Mouse (Mus musculus) CD4-positive, CD25-positive, alpha-beta regulatory T cell, adult 4 months (primary cell): ENCODE measurements around the gene Tor1b. TPM values are rescaled to one million over a fixed set of nuclear protein-coding genes. Genes with fewer than 3 reads are reported as not detected.

Experiments used
- ATAC-seq: one replicate; pipeline ENCODE4 v1.8.0; 2017
- polyA plus RNA-seq, 2 experiments: library from polyadenylated mRNA; unstranded; fragments of 100-300 nt; shearing (Covaris generic); gene quantifications; one replicate each; pipeline ENCODE4 v1.2.1; 2017

Tor1b gene
- polyA plus RNA-seq, 2 experiments from 2014 or later: 24.5 to 25.6 TPM

- no peak for ATAC-seq
Observed at GRCm38 (mm10) chr2:30994853-30995252, 42.1 kb downstream of the Tor1b start.

GRCm38 (mm10) chr2:30995432-30995996, 42.8 kb downstream of the Tor1b start:
- peak; percentile 54 for ATAC-seq

GRCm38 (mm10) chr2:30998443-30999260, 45.9 kb downstream of the Tor1b start:
- no peak for ATAC-seq

GRCm38 (mm10) chr2:31002857-31003256, 50.1 kb downstream of the Tor1b start:
- no peak for ATAC-seq

GRCm38 (mm10) chr2:31005453-31005852, 52.7 kb downstream of the Tor1b start:
- no peak for ATAC-seq

GRCm38 (mm10) chr2:31006434-31006833, 53.7 kb downstream of the Tor1b start:
- no peak for ATAC-seq

- no peak for ATAC-seq
Observed at GRCm38 (mm10) chr2:31007208-31007607, 54.4 kb downstream of the Tor1b start.

Other genes with a start within 250 kb of the Tor1b start
- under 1 TPM in 1 of 2 experiments, not detected in 1; 0.62 TPM for gene 1700001O22Rik, start 149.3 kb upstream of the Tor1b start, polyA plus RNA-seq
- 10 to 100 TPM; 30.5 to 44.9 TPM for gene Ntmt1, start 145.1 kb upstream of the Tor1b start, polyA plus RNA-seq
- gene Asb6, start 122.6 kb upstream of the Tor1b start, polyA plus RNA-seq: 10 to 100 TPM; 33.1 to 65.6 TPM
- gene Prrx2, start 118.0 kb upstream of the Tor1b start, polyA plus RNA-seq: not detected
- gene Ptges, start 23.1 kb upstream of the Tor1b start, polyA plus RNA-seq: not detected
- gene Tor1a, start 15.0 kb downstream of the Tor1b start, polyA plus RNA-seq: 10 to 100 TPM; 66.2 to 86.1 TPM
- gene BC005624, start 29.2 kb downstream of the Tor1b start, polyA plus RNA-seq: 100 to 1,000 TPM in 1 of 2 experiments, 10 to 100 TPM in 1; 86.1 to 107 TPM
- 10 to 100 TPM; 11.0 to 25.8 TPM for gene Usp20, start 29.3 kb downstream of the Tor1b start, polyA plus RNA-seq
- 10 to 100 TPM; 78.2 to 90.0 TPM for gene Fnbp1, start 189.0 kb downstream of the Tor1b start, polyA plus RNA-seq
- 10 to 100 TPM; 56.6 to 60.7 TPM for gene Gpr107, start 199.4 kb downstream of the Tor1b start, polyA plus RNA-seq